Mouse (Mus musculus): ENCODE data around the gene Gstm2. TPM values are rescaled to one million over a fixed set of nuclear protein-coding genes. Genes with fewer than 3 reads are reported as not detected.
"Not testable (repeated sequence)": the region's sequence is repeated elsewhere in the genome, so short reads cannot be mapped to it uniquely, and the experiment has no call there.

The Gstm2 gene
- total RNA-seq, 2 experiments from 2014 or later, result 63.0 to 111 TPM

- intact Hi-C loops (cut with DNase I), result loop anchor here (1.0 to 5.0 kb wide), 3 partner anchors 64 to 193 kb away; partner anchors contain the start of gene Gnai3
- TF ChIP-seq CTCF (IDR thresholded peaks at IDR 0.05), result no peak
Observed at GRCm38 (mm10) chr3:107953906-107954305, 32.3 kb downstream of the Gstm2 start.

GRCm38 (mm10) chr3:107953328-107953755 lies 32.9 kb downstream of the Gstm2 start:
- intact Hi-C loops (cut with DNase I), result loop anchor here (1.0 to 5.0 kb wide), 3 partner anchors 65 to 194 kb away; partner anchors contain the start of gene Gnai3
- DNase-seq, result peak; percentile 91
- no peak overlapping the region for H3K4me3 ChIP-seq

More at GRCm38 (mm10) chr3:107953906-107954305, 32.3 kb downstream of the Gstm2 start:
- no peak overlapping the region for H3K4me3 ChIP-seq
- H3K27ac ChIP-seq, result peak overlapping the region; percentile 39; the same call in 1 of the 2 replicates
- no peak for DNase-seq

DNA sequence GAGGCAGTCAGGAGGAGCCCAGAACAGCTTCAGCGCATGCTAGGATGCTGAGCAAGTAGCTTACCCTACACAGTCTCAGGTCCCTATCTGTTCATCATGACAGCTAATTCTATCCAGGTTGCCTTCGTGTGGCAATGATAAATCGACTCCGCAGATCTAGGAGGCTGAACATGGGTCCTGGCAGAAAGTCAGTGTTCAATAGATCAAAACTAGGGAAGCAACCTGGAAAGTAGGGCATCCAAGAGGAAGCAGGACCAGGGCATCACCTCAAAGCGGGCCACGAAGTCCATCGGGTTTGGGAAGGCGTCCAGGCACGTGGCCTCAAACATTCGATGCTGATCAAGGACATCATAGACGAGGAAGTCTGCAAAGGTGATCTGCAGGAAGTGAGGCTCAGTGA lies 35.7 kb downstream of the Gstm2 start:
- TF ChIP-seq CTCF (IDR thresholded peaks at IDR 0.05), result no peak
- intact Hi-C loops (cut with DNase I), result loop anchor here (5.0 kb wide), 1 partner anchor 197 kb away; the partner anchor contains the start of gene Gnai3

More at GRCm38 (mm10) chr3:107953328-107953755, 32.9 kb downstream of the Gstm2 start:
- peak overlapping the region; percentile 39; the same call in 1 of the 2 replicates for H3K27ac ChIP-seq
- TF ChIP-seq CTCF (IDR thresholded peaks at IDR 0.05), result peak; percentile 96

DNA sequence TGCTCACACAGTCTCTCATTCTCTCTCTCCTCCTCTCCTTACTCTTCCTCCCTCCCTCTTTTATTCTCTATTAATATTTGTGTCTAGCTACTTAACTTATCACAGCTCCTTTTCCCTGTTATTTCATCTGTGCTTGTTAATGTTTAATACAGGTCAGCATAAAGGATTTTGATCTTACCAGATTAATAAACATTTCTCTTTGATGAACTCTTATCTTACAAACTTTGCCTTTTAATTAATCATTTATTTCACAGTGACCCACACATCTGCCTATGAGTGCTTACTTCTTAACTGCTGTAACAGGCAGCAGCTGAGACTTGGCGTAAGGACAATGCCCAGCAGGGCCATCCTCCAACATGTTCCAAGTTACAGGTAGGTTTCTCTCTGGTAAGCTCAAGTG lies 36.8 kb downstream of the Gstm2 start:
- DNase-seq; intact Hi-C loops (cut with DNase I); H3K4me3 ChIP-seq; H3K27ac ChIP-seq: not testable (repeated sequence)

More for the DNA sequence above, 35.7 kb downstream of the Gstm2 start:
- Histone ChIP-seq H3K4me3 (no peak overlapping the region), H3K27ac (no peak overlapping the region)
- no peak for DNase-seq

- Histone ChIP-seq H3K27ac (no peak overlapping the region), H3K4me3 (no peak overlapping the region)
- no peak for DNase-seq
- intact Hi-C loops (cut with DNase I), result no loop called here
- peak; percentile 25; the same call in 1 of the 2 replicates for TF ChIP-seq CTCF (IDR thresholded peaks at IDR 0.05)
Observed at GRCm38 (mm10) chr3:107945729-107946128, 40.5 kb downstream of the Gstm2 start.

- TF ChIP-seq CTCF (IDR thresholded peaks at IDR 0.05), result peak; percentile 52
- no peak for DNase-seq
- H3K27ac ChIP-seq, result no peak within 1 kb of the TSS
- peak within 1 kb of the TSS; percentile 38 for H3K4me3 ChIP-seq
- intact Hi-C loops (cut with DNase I), result no loop called here
Observed at GRCm38 (mm10) chr3:107943239-107943990, 42.8 kb downstream of the Gstm2 start, which contains the start of gene Gstm6. TSS of gene Gstm6 (minus strand) at chr3:107943749.

GRCm38 (mm10) chr3:107941261-107941660 lies 45.0 kb downstream of the Gstm2 start:
- intact Hi-C loops (cut with DNase I), result no loop called here
- no peak for TF ChIP-seq CTCF (IDR thresholded peaks at IDR 0.05)

DNA sequence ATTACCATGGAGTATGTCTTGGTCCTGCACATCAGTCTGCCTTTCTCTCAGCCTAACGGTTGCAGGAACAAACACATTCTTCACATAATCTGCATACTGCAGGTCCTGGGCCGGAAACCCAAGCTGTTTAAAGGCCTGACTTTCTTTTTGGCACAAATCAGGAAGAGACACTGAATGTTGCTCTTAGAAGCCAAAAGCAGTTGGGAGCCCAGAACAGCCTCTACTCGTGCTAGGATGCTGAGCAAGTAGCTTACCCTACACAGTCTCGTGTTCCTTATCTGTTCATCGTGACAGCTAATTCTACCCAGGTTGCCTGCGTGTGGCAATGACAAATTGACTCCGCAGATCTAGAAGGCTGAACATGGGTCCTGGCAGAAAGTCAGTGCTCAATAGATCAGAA lies 45.7 kb downstream of the Gstm2 start:
- peak overlapping the region; percentile 64; the same call in 1 of the 2 replicates for H3K27ac ChIP-seq
- DNase-seq, result no peak
- TF ChIP-seq CTCF (IDR thresholded peaks at IDR 0.05), result no peak
- no peak overlapping the region for H3K4me3 ChIP-seq
- intact Hi-C loops (cut with DNase I), result no loop called here

More at GRCm38 (mm10) chr3:107941261-107941660, 45.0 kb downstream of the Gstm2 start:
- DNase-seq, result no peak
- no peak overlapping the region for H3K4me3 ChIP-seq
- no peak overlapping the region for H3K27ac ChIP-seq

DNA sequence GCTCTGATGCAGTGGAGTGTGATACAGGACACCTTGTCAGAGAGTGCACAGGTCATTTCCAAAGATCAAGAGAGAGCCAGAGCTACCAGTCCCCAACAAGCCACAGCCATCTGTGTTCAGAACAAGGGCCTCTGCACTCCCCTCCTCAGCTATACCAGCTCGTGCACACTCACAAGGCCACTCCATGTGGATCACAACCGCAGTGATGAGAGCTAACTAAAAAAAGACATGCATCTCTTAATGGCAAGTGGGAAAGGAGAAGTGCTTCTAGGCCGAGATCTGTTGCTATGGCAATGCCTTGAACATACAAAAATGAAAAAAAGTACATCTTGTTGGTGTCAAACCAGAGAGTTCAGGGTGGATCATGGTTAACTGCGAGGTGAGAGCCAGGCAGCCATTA lies 46.4 kb downstream of the Gstm2 start:
- TF ChIP-seq CTCF (IDR thresholded peaks at IDR 0.05), result no peak
- DNase-seq, result no peak
- Histone ChIP-seq H3K4me3 (no peak overlapping the region), H3K27ac (peak overlapping the region; percentile 64)
- intact Hi-C loops (cut with DNase I), result loop anchor here (5.0 kb wide), 2 partner anchors 77 to 122 kb away; partner anchors contain the start of gene Gstm1

DNA sequence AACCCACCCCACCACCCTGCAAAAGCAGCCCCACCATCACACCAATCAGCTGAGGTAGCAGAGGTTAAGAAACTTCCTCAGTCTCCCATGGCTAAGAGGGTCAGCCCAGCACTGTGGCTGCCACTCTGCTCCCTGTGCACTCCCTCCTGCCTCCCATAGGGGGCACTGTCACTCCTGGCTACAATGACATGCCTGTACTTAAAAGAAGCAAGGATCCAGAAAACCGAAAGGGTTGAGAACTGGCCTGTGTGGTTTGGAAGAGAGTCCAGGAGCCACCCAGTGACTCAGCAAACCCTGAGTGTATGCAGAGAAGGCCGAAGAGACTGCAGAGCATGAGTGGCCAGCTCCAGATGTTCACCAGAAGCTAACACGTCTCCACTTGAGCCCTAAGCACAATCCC lies 46.9 kb downstream of the Gstm2 start:
- intact Hi-C loops (cut with DNase I), result loop anchor here (5.0 kb wide), 2 partner anchors 78 to 123 kb away; partner anchors contain the start of gene Gstm1
- peak; percentile 89 for TF ChIP-seq CTCF (IDR thresholded peaks at IDR 0.05)
- peak; percentile 79 for DNase-seq
- Histone ChIP-seq H3K27ac (peak overlapping the region; percentile 64), H3K4me3 (no peak overlapping the region)

DNA sequence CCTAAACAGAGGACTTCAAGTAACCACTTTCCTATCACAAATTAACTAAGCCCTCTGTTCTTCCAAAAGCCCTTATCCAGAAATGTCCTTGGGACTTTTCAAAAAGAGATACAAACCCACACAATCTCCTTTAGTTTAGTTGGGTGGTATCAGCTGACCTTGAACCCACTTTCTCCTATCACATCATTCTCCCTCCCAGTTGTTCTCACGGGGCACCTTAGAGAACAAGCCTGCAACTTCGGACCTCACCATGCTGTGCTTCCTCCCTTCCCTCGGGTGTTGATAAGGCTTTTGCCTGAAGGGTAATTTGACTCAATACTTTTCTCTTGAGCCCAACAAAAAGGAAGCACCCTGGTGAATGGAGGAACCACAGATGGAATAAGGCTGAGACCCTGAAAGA lies 50.4 kb downstream of the Gstm2 start:
- intact Hi-C loops (cut with DNase I), result loop anchor here (5.0 kb wide), 2 partner anchors 81 to 126 kb away; partner anchors contain the start of gene Gstm1
- no peak overlapping the region for H3K4me3 ChIP-seq
- DNase-seq, result no peak
- no peak for TF ChIP-seq CTCF (IDR thresholded peaks at IDR 0.05)
- H3K27ac ChIP-seq, result no peak overlapping the region

DNA sequence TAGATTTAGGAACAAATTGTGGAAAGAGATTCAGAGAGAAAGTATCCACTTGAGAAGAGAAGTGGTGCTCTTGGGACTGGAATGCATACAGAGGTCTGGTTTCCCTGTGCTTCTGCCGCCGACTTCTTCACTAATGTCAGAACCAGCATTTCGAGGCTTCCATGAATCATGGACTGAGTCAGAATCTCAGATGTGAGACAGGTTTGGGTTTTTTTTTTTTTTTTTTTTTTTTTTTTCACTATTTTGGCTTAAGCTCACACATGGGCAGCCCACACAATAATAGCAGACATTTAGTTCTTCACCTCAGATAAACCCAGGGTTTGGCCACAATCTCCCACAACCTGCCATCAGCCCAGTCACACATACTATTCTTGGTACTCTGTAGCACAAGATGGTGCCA lies 51.0 kb downstream of the Gstm2 start:
- Histone ChIP-seq H3K4me3 (no peak overlapping the region), H3K27ac (no peak overlapping the region)
- no peak for TF ChIP-seq CTCF (IDR thresholded peaks at IDR 0.05)
- DNase-seq, result no peak
- intact Hi-C loops (cut with DNase I), result loop anchor here (5.0 kb wide), 2 partner anchors 82 to 127 kb away; partner anchors contain the start of gene Gstm1

DNA sequence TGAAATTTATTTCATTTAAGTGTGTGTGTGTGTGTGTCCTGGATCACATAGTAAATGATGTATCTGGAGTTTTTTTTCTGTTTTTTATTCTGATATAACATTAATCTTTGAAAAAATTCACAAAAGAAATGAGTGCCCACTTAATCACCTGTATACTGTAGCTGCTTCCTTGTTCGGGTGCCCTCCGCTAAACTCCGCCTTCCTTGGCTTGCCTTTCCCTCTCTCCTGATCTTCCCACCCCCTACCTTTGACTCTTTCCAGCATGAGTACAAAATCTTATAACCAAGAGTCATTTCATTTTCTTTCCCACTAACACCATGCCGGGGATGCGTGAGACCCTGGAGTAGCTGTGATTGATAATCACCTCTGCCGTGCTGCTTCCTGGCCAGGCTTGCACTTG lies 54.1 kb downstream of the Gstm2 start:
- H3K27ac ChIP-seq, result peak overlapping the region; percentile 80
- peak overlapping the region; percentile 56 for H3K4me3 ChIP-seq
- intact Hi-C loops (cut with DNase I), result loop anchor here (5.0 kb wide), 2 partner anchors 115 to 215 kb away; partner anchors contain the start of gene Gnai3
- DNase-seq, result no peak
- no peak for TF ChIP-seq CTCF (IDR thresholded peaks at IDR 0.05)

Other genes starting within 250 kb of the Gstm2 start
- 1 to 10 TPM; 7.9 to 8.5 TPM for gene Csf1, start 226.0 kb downstream of the Gstm2 start, total RNA-seq (2021)
- gene Eps8l3, start 109.2 kb downstream of the Gstm2 start, total RNA-seq (2021), result not detected
- 10 to 100 TPM; 74.7 to 87.2 TPM for gene Gstm5, start 90.6 kb downstream of the Gstm2 start, total RNA-seq (2021)
- 10 to 100 TPM in 1 of 2 experiments, 1 to 10 TPM in 1; 9.5 to 25.7 TPM for gene Gstm7, start 54.6 kb downstream of the Gstm2 start, total RNA-seq (2021)
- under 1 TPM in 1 of 2 experiments, not detected in 1; 0.36 TPM for gene Gstm6, start 42.7 kb downstream of the Gstm2 start, total RNA-seq (2021)
- gene Gstm3, start 17.2 kb downstream of the Gstm2 start, total RNA-seq (2021), result not detected
- 100 to 1,000 TPM; 208 to 217 TPM for gene Gstm1, start 31.5 kb upstream of the Gstm2 start, total RNA-seq (2021)
- gene Gstm4, start 58.4 kb upstream of the Gstm2 start, total RNA-seq (2021), result 10 to 100 TPM; 10.9 to 12.1 TPM
- gene Ampd2, start 100.2 kb upstream of the Gstm2 start, total RNA-seq (2021), result 1 to 10 TPM; 3.8 to 5.6 TPM
- under 1 TPM; 0.26 to 0.36 TPM for gene Gnat2, start 106.3 kb upstream of the Gstm2 start, total RNA-seq (2021)
- 10 to 100 TPM; 12.0 to 13.8 TPM for gene Gnai3, start 159.7 kb upstream of the Gstm2 start, total RNA-seq (2021)
- not detected for gene Gpr61, start 168.4 kb upstream of the Gstm2 start, total RNA-seq (2021)
- 10 to 100 TPM; 21.6 to 28.3 TPM for gene Amigo1, start 199.9 kb upstream of the Gstm2 start, total RNA-seq (2021)
- gene Cyb561d1, start 214.8 kb upstream of the Gstm2 start, total RNA-seq (2021), result 1 to 10 TPM; 2.8 to 3.8 TPM
- 1 to 10 TPM; 6.4 to 8.6 TPM for gene Atxn7l2, start 224.5 kb upstream of the Gstm2 start, total RNA-seq (2021)
- gene Sypl2, start 240.2 kb upstream of the Gstm2 start, total RNA-seq (2021), result 100 to 1,000 TPM; 321 to 322 TPM